Mouse (Mus musculus) lung, postnatal 0 days (tissue): ENCODE measurements around the gene Sfi1.
A peak's percentile ranks its signal among the peaks of the same experiment; 100 is the strongest.
"Not testable (repeated sequence)": the region's sequence is repeated elsewhere in the genome, so short reads cannot be mapped to it uniquely, and the experiment has no call there.

Experiments
- CTCF ChIP-seq: IDR thresholded peaks from 2 replicates; pipeline ENCODE4 v1.5.1; 2016; ENCODE audit warnings: antibody characterized with exemption, mild to moderate bottlenecking
- EP300 ChIP-seq: IDR thresholded peaks from 2 replicates; pipeline ENCODE4 v1.6.1; 2016; ENCODE audit warnings: antibody characterized with exemption, mild to moderate bottlenecking, control low read depth

- peak; percentile 58 for TF ChIP-seq CTCF
- TF ChIP-seq EP300: not testable (repeated sequence)
Observed at GRCm38 (mm10) chr11:3124932-3125810, 68.1 kb downstream of the Sfi1 start.
